Mouse (Mus musculus) sigmoid colon, adult 10 weeks (tissue): Measurements from ENCODE around the gene Gm11554. TPM values are rescaled to one million over a fixed set of nuclear protein-coding genes. Genes with fewer than 3 reads are reported as not detected.

Source experiments
- polyA plus RNA-seq: library from polyadenylated mRNA; stranded (reverse); fragments of 350-450 nt; fragmentation: Illumina TruSeq; extraction: RNeasy Lipid Tissue Mini Kit (QIAGEN cat#74804); gene quantifications from one replicate; pipeline ENCODE4 v1.2.3, GENCODE M21; 2014; ENCODE audit warnings: low read depth, low replicate concordance

Gene Gm11554
- polyA plus RNA-seq = not detected

GRCm38 (mm10) chr11:99804346-99804745, at the start of gene Gm11554:
Gene Gm11554, minus strand, starts transcription at chr11:99804446.

GRCm38 (mm10) chr11:99851508-99851907, 47.3 kb upstream of the Gm11554 start, which contains the start of gene Krtap4-16:
Gene Krtap4-16, minus strand, starts transcription at chr11:99851608.

GRCm38 (mm10) chr11:99837966-99838365, 33.7 kb upstream of the Gm11554 start, which contains the start of gene 2300003K06Rik:
Gene 2300003K06Rik, minus strand, starts transcription at chr11:99838066.

GRCm38 (mm10) chr11:99815566-99815965, 11.3 kb upstream of the Gm11554 start, which contains the start of gene Gm11564:
Gene Gm11564, minus strand, starts transcription at chr11:99815666.

GRCm38 (mm10) chr11:99809792-99810191, 5.5 kb upstream of the Gm11554 start, which contains the start of gene Krtap4-13:
Gene Krtap4-13, minus strand, starts transcription at chr11:99809892.

DNA sequence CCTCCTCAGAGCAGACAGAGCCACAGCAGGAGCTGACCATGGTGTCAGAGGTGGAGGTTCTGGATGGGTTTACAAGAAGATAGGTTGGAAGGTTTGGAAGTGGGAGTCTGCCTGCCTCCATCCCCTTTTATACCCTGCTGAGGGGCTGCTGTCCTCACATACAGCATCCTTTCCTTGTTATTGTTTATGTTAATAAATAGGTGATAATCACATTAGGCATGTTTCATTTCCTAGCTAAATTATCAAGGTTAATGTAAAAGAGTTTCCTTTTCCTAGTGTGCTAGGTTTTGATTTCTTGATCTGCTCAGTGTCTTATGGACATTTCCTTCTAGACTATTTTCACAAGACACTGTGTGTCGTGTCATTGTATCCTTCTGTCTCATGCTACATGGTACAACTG, 5.4 kb downstream of the Gm11554 start, which contains the start of gene Gm11569:
Gm11569 (minus strand) TSS at position 101 of the 400 bp plus-strand sequence.

GRCm38 (mm10) chr11:99793367-99793766, 10.9 kb downstream of the Gm11554 start, which contains the start of gene Gm11596:
Gene Gm11596, minus strand, starts transcription at chr11:99793467.

DNA sequence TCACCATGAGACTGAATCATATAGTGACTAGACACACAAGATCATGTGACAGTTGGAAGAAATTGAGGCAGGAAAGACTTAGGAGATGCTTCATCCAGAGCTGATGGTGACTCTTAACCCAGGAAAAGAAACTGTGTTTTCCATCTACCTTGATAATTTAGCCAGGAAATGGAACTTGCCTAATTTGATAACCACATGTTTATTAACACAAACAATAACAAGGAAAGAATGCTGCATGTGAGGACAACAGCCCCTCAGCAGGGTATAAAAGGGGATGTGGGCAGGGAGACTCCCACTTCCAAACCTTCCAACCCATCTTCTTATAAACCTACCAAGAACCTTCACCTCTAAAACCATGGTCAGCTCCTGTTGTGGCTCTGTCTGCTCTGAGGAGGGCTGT, 19.3 kb downstream of the Gm11554 start, which contains the start of gene Krtap4-9:
Krtap4-9 (plus strand) TSS at position 301 of the 400 bp plus-strand sequence.

DNA sequence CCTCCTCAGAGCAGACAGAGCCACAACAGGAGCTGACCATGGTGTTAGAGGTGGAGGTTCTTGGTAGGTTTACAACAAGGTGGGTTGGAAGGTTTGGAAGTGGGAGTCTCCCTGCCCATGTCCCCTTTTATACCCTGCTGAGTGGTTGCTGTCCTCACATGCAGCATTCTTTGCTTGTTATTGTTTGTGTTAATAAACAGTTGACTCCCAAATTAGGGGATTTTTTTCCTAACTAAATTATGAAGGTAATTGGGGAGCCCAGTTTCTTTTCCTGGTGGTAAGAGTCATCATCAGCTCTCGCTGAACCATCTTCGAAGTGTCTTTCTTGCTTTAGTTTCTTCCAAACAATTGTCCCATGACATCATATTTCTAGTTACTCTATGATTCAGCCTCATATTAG, 23.6 kb downstream of the Gm11554 start, which contains the start of gene Krtap4-8:
Krtap4-8 (minus strand) TSS at position 101 of the 400 bp plus-strand sequence.

DNA sequence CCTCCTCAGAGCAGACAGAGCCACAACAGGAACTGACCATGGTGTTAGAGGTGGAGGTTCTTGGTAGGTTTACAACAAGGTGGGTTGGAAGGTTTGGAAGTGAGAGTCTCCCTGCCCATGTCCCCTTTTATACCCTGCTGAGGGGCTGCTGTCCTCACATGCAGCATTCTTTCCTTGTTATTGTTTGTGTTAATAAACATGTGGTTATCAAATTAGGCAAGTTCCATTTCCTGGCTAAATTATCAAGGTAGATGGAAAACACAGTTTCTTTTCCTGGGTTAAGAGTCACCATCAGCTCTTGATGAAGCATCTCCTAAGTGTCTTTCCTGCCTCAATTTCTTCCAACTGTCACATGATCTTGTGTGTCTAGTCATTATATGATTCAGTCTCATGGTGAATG, 31.4 kb downstream of the Gm11554 start, which contains the start of gene Gm11595:
Gm11595 (minus strand) TSS at position 101 of the 400 bp plus-strand sequence.

Other genes with a start within 250 kb of the Gm11554 start
- not detected for gene Krtap3-2, start 247.6 kb downstream of the Gm11554 start, polyA plus RNA-seq
- not detected for gene Gm11939, start 245.0 kb downstream of the Gm11554 start, polyA plus RNA-seq
- not detected for gene Krtap3-1, start 237.8 kb downstream of the Gm11554 start, polyA plus RNA-seq
- not detected for gene Krtap1-5, start 223.4 kb downstream of the Gm11554 start, polyA plus RNA-seq
- not detected for gene Krtap1-4, start 220.8 kb downstream of the Gm11554 start, polyA plus RNA-seq
- gene Krtap1-3, start 213.1 kb downstream of the Gm11554 start, polyA plus RNA-seq = not detected
- gene Krtap9-3, start 206.3 kb downstream of the Gm11554 start, polyA plus RNA-seq = not detected
- not detected for gene Gm11938, start 201.1 kb downstream of the Gm11554 start, polyA plus RNA-seq
- not detected for gene Gm11937, start 194.3 kb downstream of the Gm11554 start, polyA plus RNA-seq
- not detected for gene Krtap2-4, start 189.6 kb downstream of the Gm11554 start, polyA plus RNA-seq
- not detected for gene Gm11562, start 184.0 kb downstream of the Gm11554 start, polyA plus RNA-seq
- not detected for gene Krtap4-1, start 176.2 kb downstream of the Gm11554 start, polyA plus RNA-seq
- not detected for gene Krtap4-2, start 169.4 kb downstream of the Gm11554 start, polyA plus RNA-seq
- gene Krtap4-7, start 160.4 kb downstream of the Gm11554 start, polyA plus RNA-seq = not detected
- gene Gm11555, start 154.2 kb downstream of the Gm11554 start, polyA plus RNA-seq = not detected
- not detected for gene Gm11563, start 145.5 kb downstream of the Gm11554 start, polyA plus RNA-seq
- gene Krtap4-6, start 138.5 kb downstream of the Gm11554 start, polyA plus RNA-seq = not detected
- gene Gm14190, start 113.7 kb downstream of the Gm11554 start, polyA plus RNA-seq = not detected
- not detected for gene Gm14180, start 70.2 kb downstream of the Gm11554 start, polyA plus RNA-seq
- gene Gm11595, start 31.5 kb downstream of the Gm11554 start, polyA plus RNA-seq = not detected
- gene Krtap4-8, start 23.7 kb downstream of the Gm11554 start, polyA plus RNA-seq = not detected
- gene Krtap4-9, start 19.2 kb downstream of the Gm11554 start, polyA plus RNA-seq = not detected
- gene Gm11596, start 11.0 kb downstream of the Gm11554 start, polyA plus RNA-seq = not detected
- gene Gm11569, start 5.5 kb downstream of the Gm11554 start, polyA plus RNA-seq = not detected
- not detected for gene Krtap4-13, start 5.4 kb upstream of the Gm11554 start, polyA plus RNA-seq
- gene Gm11564, start 11.2 kb upstream of the Gm11554 start, polyA plus RNA-seq = not detected
- gene 2300003K06Rik, start 33.6 kb upstream of the Gm11554 start, polyA plus RNA-seq = not detected
- gene Krtap4-16, start 47.2 kb upstream of the Gm11554 start, polyA plus RNA-seq = not detected
- not detected for gene Gm11568, start 53.5 kb upstream of the Gm11554 start, polyA plus RNA-seq
- not detected for gene Gm11559, start 60.0 kb upstream of the Gm11554 start, polyA plus RNA-seq
- gene Krtap9-1, start 68.9 kb upstream of the Gm11554 start, polyA plus RNA-seq = not detected
- gene Gm11567, start 74.7 kb upstream of the Gm11554 start, polyA plus RNA-seq = not detected
- not detected for gene Krtap31-1, start 103.5 kb upstream of the Gm11554 start, polyA plus RNA-seq
- not detected for gene Gm11565, start 110.3 kb upstream of the Gm11554 start, polyA plus RNA-seq
- not detected for gene Krtap31-2, start 131.8 kb upstream of the Gm11554 start, polyA plus RNA-seq
- gene Krtap9-5, start 144.0 kb upstream of the Gm11554 start, polyA plus RNA-seq = not detected
- gene Krtap29-1, start 174.6 kb upstream of the Gm11554 start, polyA plus RNA-seq = not detected
- not detected for gene Krtap16-1, start 182.2 kb upstream of the Gm11554 start, polyA plus RNA-seq
- not detected for gene Krtap17-1, start 189.5 kb upstream of the Gm11554 start, polyA plus RNA-seq
- not detected for gene Krt33a, start 211.8 kb upstream of the Gm11554 start, polyA plus RNA-seq
- gene Krt33b, start 225.4 kb upstream of the Gm11554 start, polyA plus RNA-seq = not detected
- not detected for gene Krt34, start 237.1 kb upstream of the Gm11554 start, polyA plus RNA-seq
- not detected for gene Krt31, start 246.1 kb upstream of the Gm11554 start, polyA plus RNA-seq